Mouse (Mus musculus) testis, adult 2 months (tissue): ENCODE measurements around the gene Ptpdc1.

ENCODE experiments used
- CTCF ChIP-seq: fragments of 200-500 bp; IDR thresholded peaks from 2 replicates; pipeline ENCODE4 v1.5.1; 2012; ENCODE audit warnings: low read depth, mild to moderate bottlenecking, inconsistent platforms, low read length, moderate library complexity; ENCODE audit not compliant: control insufficient read depth, insufficient read depth, insufficient replicate concordance
- POLR2A ChIP-seq: fragments of 200-500 bp; IDR thresholded peaks from 2 replicates; pipeline ENCODE4 v1.6.1; 2012; ENCODE audit warnings: low read depth, mild to moderate bottlenecking, inconsistent platforms, low read length, moderate library complexity; ENCODE audit not compliant: control insufficient read depth

DNA sequence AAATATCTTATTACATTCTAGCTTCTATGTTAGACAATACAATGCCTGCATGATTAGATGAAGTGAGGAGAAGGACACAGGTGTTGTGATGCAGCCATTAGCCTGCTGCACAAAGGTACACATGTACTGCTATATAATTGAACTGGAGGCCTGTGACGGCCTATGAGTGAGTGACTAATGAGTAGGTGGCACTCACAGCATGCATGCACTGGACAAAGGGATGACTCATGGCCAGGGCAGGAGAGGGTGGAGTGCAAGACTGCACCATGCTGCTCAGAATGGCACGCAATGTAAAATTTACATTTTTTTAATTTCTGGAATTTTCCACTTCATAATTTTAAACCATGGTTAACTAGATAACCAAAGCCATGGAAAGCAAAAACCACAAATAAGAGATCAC, 10.9 kb downstream of the Ptpdc1 start:
- TF ChIP-seq CTCF = no peak
- no peak for TF ChIP-seq POLR2A
